Comparison of ENCODE assay signal across 8 mouse cellular contexts in the genomic region with DNA sequence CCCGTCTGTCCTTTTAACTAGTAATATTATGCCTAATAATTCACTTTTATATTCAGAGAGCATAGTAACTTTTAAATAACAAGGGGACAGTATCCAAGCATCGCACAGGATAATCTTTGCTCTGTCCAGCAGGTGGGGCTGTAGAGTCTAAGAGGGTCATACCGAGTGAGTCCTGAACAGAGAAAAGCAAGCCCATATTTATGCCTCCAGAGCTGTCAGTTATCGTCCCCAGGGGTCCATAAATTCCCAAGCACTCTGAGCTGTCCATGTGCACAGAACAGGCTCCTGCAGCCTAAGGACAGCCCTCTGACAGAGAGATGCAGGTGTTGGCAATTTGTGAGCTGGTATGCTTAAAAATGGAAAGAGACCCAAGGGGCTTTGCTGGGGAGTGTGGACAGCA.
DNase-seq lines count a peak whose midpoint lies in the region; ATAC-seq and TF ChIP-seq lines count a peak whose summit lies in the region.
"Had no signal": no experiment of that assay in that cellular context is flagged by ENCODE, and none has a peak within 500 bp of the region (broad histone marks: within the 10 kb centered on the region; RNA-seq: fewer than 3 reads in every experiment).

No protein-coding gene starts in this region.

- intact Hi-C loops in left cerebral cortex, adult 2 months (cut with DNase I), result no loop called here
- intact Hi-C loops in left cerebral cortex, postnatal 36 days (cut with DNase I), result no loop called here

- peak; percentile 50 for TF ChIP-seq CTCF in left cerebral cortex, adult 2 months (IDR thresholded peaks at IDR 0.05)

- no peak overlapping the region for H3K4me3 ChIP-seq in left cerebral cortex, adult 2 months

- ATAC-seq in granulocyte monocyte progenitor cell, adult 5-6 weeks (replicated peaks; ENCODE audit: poor library complexity, severe bottlenecking), result peak; percentile 52; the same call in 1 of the 2 replicates

- H3K27ac ChIP-seq in left cerebral cortex, adult 2 months, result no peak overlapping the region
- H3K27ac ChIP-seq: macrophage had no signal

- no peak for DNase-seq in left cerebral cortex, adult 2 months (ENCODE audit: extremely low spot score in 1 of 2, low spot score in 2 of 2)
- DNase-seq in left cerebral cortex, adult 11 months (ENCODE audit: low spot score), result no peak
- DNase-seq in T-cell, adult 2 months (ENCODE audit: low spot score), result peak; percentile 50
- DNase-seq in retina, embryonic 14.5 days (ENCODE audit: low spot score), result peak; percentile 34
- DNase-seq in left cerebral cortex, postnatal 36 days (ENCODE audit: low spot score in 2 of 2), result no peak
- no peak for DNase-seq in left cerebral cortex, adult 8-10 months (ENCODE audit: low spot score in 2 of 2)

Comparison
In these comparisons a context has a peak if more than half of its experiments do, and no peak if none do; other contexts are left out.
1. DNase-seq: peak in T-cell, adult 2 months (single experiment) and retina, embryonic 14.5 days (single experiment); none in left cerebral cortex, adult 2 months (0 of 2), left cerebral cortex, adult 11 months (single experiment), left cerebral cortex, postnatal 36 days (0 of 2) and left cerebral cortex, adult 8-10 months (0 of 2).